Mouse (Mus musculus): Measurements from ENCODE around the gene Tead1. TPM values are rescaled to one million over a fixed set of nuclear protein-coding genes. Genes with fewer than 3 reads are reported as not detected.

The Tead1 gene
- polyA plus RNA-seq, 2 experiments = 23.2 to 38.2 TPM

GRCm38 (mm10) chr7:112717676-112718075 is 38.6 kb downstream of the Tead1 start:
- 25% methylated on average over 2 of the region's 2 CpGs for WGBS
- ATAC-seq (ENCODE audit: low FRiP score, low read depth) (no peak), DNase-seq (ENCODE audit: low spot score) (no peak)
- no peaks in the 10 kb centered on the region for H3K9me3 ChIP-seq (ENCODE audit: control insufficient read depth, low read length)
- H3K36me3 ChIP-seq (ENCODE audit: control insufficient read depth, insufficient read depth, low read length) = no peaks in the 10 kb centered on the region
- no peak overlapping the region for H3K9ac ChIP-seq (ENCODE audit: low read depth, low read length, severe bottlenecking)
- H3K4me3 ChIP-seq (replicated peaks; ENCODE audit: low read length) = no peak overlapping the region
- H3K27me3 ChIP-seq (ENCODE audit: control insufficient read depth, insufficient read depth, low read length) = no peaks in the 10 kb centered on the region
- TF ChIP-seq POLR2A (IDR thresholded peaks at IDR 0.05; ENCODE audit: borderline replicate concordance, extremely low read depth, insufficient read depth, insufficient read length) = no peak
- H3K27ac ChIP-seq (replicated peaks; ENCODE audit: low read depth, low read length) = no peak overlapping the region
- no peak overlapping the region for H3K4me2 ChIP-seq (replicated peaks; ENCODE audit: low read depth, low read length, severe bottlenecking)
- peaks cover 37% of the 10 kb centered on the region for H3K4me1 ChIP-seq (ENCODE audit: control insufficient read depth, insufficient read depth, low read length)

DNA sequence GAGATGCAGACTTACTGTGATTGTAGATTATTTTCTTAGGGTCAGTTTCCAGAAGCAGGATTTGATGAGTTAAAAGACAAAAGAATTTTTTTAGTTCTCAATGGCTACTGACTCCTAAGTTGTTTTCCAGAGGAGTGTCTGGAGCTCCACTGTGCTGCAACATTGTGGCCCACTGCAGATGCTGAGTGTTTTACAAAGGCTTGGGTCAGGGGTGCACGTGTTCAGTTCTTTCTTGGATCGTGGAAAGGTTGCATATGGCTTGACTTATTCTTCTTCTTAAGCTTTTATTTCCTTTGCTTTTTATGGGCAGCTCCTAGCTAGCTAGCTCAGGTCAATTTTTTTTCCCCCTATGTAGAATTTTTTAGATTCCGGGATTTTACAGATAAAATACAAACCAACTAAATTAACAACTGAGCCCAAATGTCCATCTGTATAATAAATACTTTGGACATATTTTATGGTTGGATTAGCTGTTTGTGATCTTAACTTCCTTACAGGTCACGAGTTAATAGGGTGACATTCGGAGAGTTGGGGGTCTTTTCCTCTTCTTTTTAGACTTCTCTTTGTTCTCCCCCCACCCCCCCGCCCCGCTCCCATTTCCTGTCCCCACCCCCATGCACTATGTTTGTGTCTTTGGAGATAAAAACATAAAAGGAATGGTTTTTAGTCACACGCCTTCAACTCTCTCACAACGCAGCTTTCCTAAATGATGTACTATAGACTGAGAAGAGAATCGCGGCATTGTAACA is 40.5 kb downstream of the Tead1 start:
- DNase-seq (ENCODE audit: low spot score) (no peak), ATAC-seq (ENCODE audit: low FRiP score, low read depth) (peak; percentile 21; the same call in 1 of the 2 replicates)
- Histone ChIP-seq H3K4me2 (replicated peaks; ENCODE audit: low read depth, low read length, severe bottlenecking) (peak overlapping the region; percentile 43; the same call in 1 of the 2 replicates), H3K27me3 (ENCODE audit: control insufficient read depth, insufficient read depth, low read length) (no peaks in the 10 kb centered on the region), H3K9me3 (ENCODE audit: control insufficient read depth, low read length) (no peaks in the 10 kb centered on the region), H3K36me3 (ENCODE audit: control insufficient read depth, insufficient read depth, low read length) (no peaks in the 10 kb centered on the region), H3K4me1 (ENCODE audit: control insufficient read depth, insufficient read depth, low read length) (peaks cover 32% of the 10 kb centered on the region), H3K27ac (replicated peaks; ENCODE audit: low read depth, low read length) (no peak overlapping the region), H3K4me3 (replicated peaks; ENCODE audit: low read length) (no peak overlapping the region), H3K9ac (ENCODE audit: low read depth, low read length, severe bottlenecking) (no peak overlapping the region)
- TF ChIP-seq POLR2A (IDR thresholded peaks at IDR 0.05; ENCODE audit: borderline replicate concordance, extremely low read depth, insufficient read depth, insufficient read length) = no peak
- WGBS = 11% methylated on average over 11 of the region's 11 CpGs

- TF ChIP-seq POLR2A (IDR thresholded peaks at IDR 0.05; ENCODE audit: borderline replicate concordance, extremely low read depth, insufficient read depth, insufficient read length) = no peak
- peak overlapping the region; percentile 43 for H3K4me2 ChIP-seq (replicated peaks; ENCODE audit: low read depth, low read length, severe bottlenecking)
- no peaks in the 10 kb centered on the region for H3K9me3 ChIP-seq (ENCODE audit: control insufficient read depth, low read length)
- 8% methylated on average over 23 of the region's 23 CpGs for WGBS
- H3K36me3 ChIP-seq (ENCODE audit: control insufficient read depth, insufficient read depth, low read length) = no peaks in the 10 kb centered on the region
- DNase-seq (ENCODE audit: low spot score) (peak; percentile 84), ATAC-seq (ENCODE audit: low FRiP score, low read depth) (peak; percentile 56)
- H3K9ac ChIP-seq (ENCODE audit: low read depth, low read length, severe bottlenecking) = 0 out of 2 replicates have a peak overlapping the region, but pooled peaks have one; percentile 25
- peaks cover 33% of the 10 kb centered on the region for H3K4me1 ChIP-seq (ENCODE audit: control insufficient read depth, insufficient read depth, low read length)
- peak overlapping the region; percentile 11; the same call in 1 of the 2 replicates for H3K4me3 ChIP-seq (replicated peaks; ENCODE audit: low read length)
- H3K27ac ChIP-seq (replicated peaks; ENCODE audit: low read depth, low read length) = peak overlapping the region; percentile 59
- H3K27me3 ChIP-seq (ENCODE audit: control insufficient read depth, insufficient read depth, low read length) = no peaks in the 10 kb centered on the region
Measured at GRCm38 (mm10) chr7:112720143-112720988, 41.2 kb downstream of the Tead1 start.

GRCm38 (mm10) chr7:112720989-112721337 is 41.8 kb downstream of the Tead1 start:
- Histone ChIP-seq H3K4me3 (replicated peaks; ENCODE audit: low read length) (no peak overlapping the region), H3K27ac (replicated peaks; ENCODE audit: low read depth, low read length) (peak overlapping the region; percentile 59; the same call in 1 of the 2 replicates), H3K9me3 (ENCODE audit: control insufficient read depth, low read length) (no peaks in the 10 kb centered on the region), H3K27me3 (ENCODE audit: control insufficient read depth, insufficient read depth, low read length) (no peaks in the 10 kb centered on the region), H3K4me2 (replicated peaks; ENCODE audit: low read depth, low read length, severe bottlenecking) (peak overlapping the region; percentile 43), H3K4me1 (ENCODE audit: control insufficient read depth, insufficient read depth, low read length) (peaks cover 36% of the 10 kb centered on the region), H3K9ac (ENCODE audit: low read depth, low read length, severe bottlenecking) (no peak overlapping the region), H3K36me3 (ENCODE audit: control insufficient read depth, insufficient read depth, low read length) (no peaks in the 10 kb centered on the region)
- ATAC-seq (ENCODE audit: low FRiP score, low read depth) (no peak), DNase-seq (ENCODE audit: low spot score) (no peak)
- WGBS = 25% methylated on average over 4 of the region's 4 CpGs
- TF ChIP-seq POLR2A (IDR thresholded peaks at IDR 0.05; ENCODE audit: borderline replicate concordance, extremely low read depth, insufficient read depth, insufficient read length) = no peak

DNA sequence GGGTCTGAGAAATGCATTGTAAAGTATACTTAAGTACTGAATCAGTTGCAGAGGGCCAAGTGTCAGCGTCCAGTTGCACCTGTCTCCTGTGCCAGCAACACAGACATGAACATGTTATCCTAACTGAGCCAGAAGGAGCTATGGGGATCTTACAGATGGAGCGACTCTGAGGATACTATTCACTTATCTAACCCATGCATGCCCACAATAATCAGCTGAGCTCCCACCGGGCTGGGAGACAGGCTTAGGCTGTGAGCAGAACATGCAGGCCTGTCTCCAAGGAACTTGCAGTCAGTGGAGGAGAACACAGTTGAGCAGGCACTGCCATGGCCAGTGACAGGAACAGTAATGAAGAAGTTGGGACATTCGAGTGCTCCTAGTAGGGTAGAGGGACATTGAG is 42.7 kb downstream of the Tead1 start:
- WGBS = 85% methylated on average over 4 of the region's 4 CpGs
- no peak overlapping the region for H3K4me2 ChIP-seq (replicated peaks; ENCODE audit: low read depth, low read length, severe bottlenecking)
- no peak for TF ChIP-seq POLR2A (IDR thresholded peaks at IDR 0.05; ENCODE audit: borderline replicate concordance, extremely low read depth, insufficient read depth, insufficient read length)
- ATAC-seq (ENCODE audit: low FRiP score, low read depth) (no peak), DNase-seq (ENCODE audit: low spot score) (no peak)
- H3K27ac ChIP-seq (replicated peaks; ENCODE audit: low read depth, low read length) = no peak overlapping the region
- H3K9ac ChIP-seq (ENCODE audit: low read depth, low read length, severe bottlenecking) = no peak overlapping the region
- no peaks in the 10 kb centered on the region for H3K36me3 ChIP-seq (ENCODE audit: control insufficient read depth, insufficient read depth, low read length)
- H3K4me3 ChIP-seq (replicated peaks; ENCODE audit: low read length) = no peak overlapping the region
- no peaks in the 10 kb centered on the region for H3K9me3 ChIP-seq (ENCODE audit: control insufficient read depth, low read length)
- H3K4me1 ChIP-seq (ENCODE audit: control insufficient read depth, insufficient read depth, low read length) = peaks cover 36% of the 10 kb centered on the region
- no peaks in the 10 kb centered on the region for H3K27me3 ChIP-seq (ENCODE audit: control insufficient read depth, insufficient read depth, low read length)

Measured in limb, embryonic 14.5 days (tissue).